In the genomic region with DNA sequence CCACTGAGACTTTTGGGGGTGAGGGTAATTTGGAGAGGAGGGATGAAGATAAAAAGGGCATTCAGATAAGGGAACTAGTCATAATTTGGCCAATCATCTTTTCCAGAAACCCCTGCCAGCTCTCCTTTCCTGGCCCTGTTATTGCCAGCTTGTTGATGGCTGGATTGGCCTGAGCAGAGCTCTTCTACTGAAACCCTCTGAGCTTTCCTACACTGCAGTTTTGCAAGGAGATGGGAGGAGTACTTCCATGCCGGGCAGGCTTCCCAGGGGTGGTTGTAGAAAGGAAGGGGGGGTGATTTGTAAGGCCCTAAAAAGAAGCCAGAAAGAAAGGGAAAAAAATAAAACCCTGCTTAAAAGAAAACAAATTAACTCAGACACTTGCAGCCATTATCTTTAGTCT, we compare ENCODE assay signal across 16 mouse cellular contexts.
DNase-seq lines count a peak whose midpoint lies in the region; ATAC-seq lines count a peak whose summit lies in the region.
"Had no signal": no experiment of that assay in that cellular context is flagged by ENCODE, and none has a peak within 500 bp of the region (broad histone marks: within the 10 kb centered on the region; RNA-seq: fewer than 3 reads in every experiment).

No protein-coding gene starts in this region.

- peak overlapping the region; percentile 65 for H3K27ac ChIP-seq in heart, embryonic 13.5 days (replicated peaks)
- H3K27ac ChIP-seq: embryonic facial prominence, embryonic 12.5 days; hindbrain, embryonic 13.5 days; kidney, embryonic 15.5 days; left cerebral cortex, adult 2 months had no signal

- no peak overlapping the region for H3K9ac ChIP-seq in heart, embryonic 13.5 days
- H3K9ac ChIP-seq: embryonic facial prominence, embryonic 12.5 days; hindbrain, embryonic 13.5 days; kidney, embryonic 15.5 days had no signal

- peaks cover 9% of the 10 kb centered on the region for H3K4me1 ChIP-seq in heart, embryonic 13.5 days
- H3K4me1 ChIP-seq: kidney, embryonic 15.5 days had no signal

- peak; percentile 42 for DNase-seq in adrenal gland, postnatal 14 days
- no peak for DNase-seq in adrenal gland, adult 18-20 months (ENCODE audit: low spot score in 2 of 2)
- peak; percentile 9 for DNase-seq in adrenal gland, postnatal 25 days
- DNase-seq in lung, postnatal 25 days (ENCODE audit: low spot score): peak; percentile 39
- no peak for DNase-seq in cerebellum, adult 9-11 months
- no peak for DNase-seq in right cerebral cortex, adult 2 months (ENCODE audit: low spot score in 2 of 2)
- no peak for DNase-seq in embryo, embryonic 9.5 days (ENCODE audit: extremely low spot score)
- DNase-seq: cerebellum, adult 18-20 months; retina, postnatal 1 day had no signal

- WGBS in heart, embryonic 13.5 days: 42% methylated on average over 1 of the region's 1 CpGs

- no peak overlapping the region for H3K4me3 ChIP-seq in heart, embryonic 13.5 days
- H3K4me3 ChIP-seq: embryonic facial prominence, embryonic 12.5 days; hindbrain, embryonic 13.5 days; kidney, embryonic 15.5 days; left cerebral cortex, adult 2 months had no signal

- no peaks in the 10 kb centered on the region for H3K36me3 ChIP-seq in heart, embryonic 13.5 days
- H3K36me3 ChIP-seq: embryonic facial prominence, embryonic 12.5 days; hindbrain, embryonic 13.5 days; kidney, embryonic 15.5 days had no signal

- no peak for ATAC-seq in heart, embryonic 13.5 days (ENCODE audit: extremely low read depth, insufficient number of reproducible peaks, low FRiP score, low TSS enrichment)
- ATAC-seq: forebrain, embryonic 14.5 days had no signal

- no peaks in the 10 kb centered on the region for H3K9me3 ChIP-seq in heart, embryonic 13.5 days
- H3K9me3 ChIP-seq: embryonic facial prominence, embryonic 12.5 days; hindbrain, embryonic 13.5 days; kidney, embryonic 15.5 days had no signal

- H3K4me2 ChIP-seq in heart, embryonic 13.5 days: no peak overlapping the region
- H3K4me2 ChIP-seq: embryonic facial prominence, embryonic 12.5 days; hindbrain, embryonic 13.5 days; kidney, embryonic 15.5 days; liver, embryonic 11.5 days had no signal

- no peaks in the 10 kb centered on the region for H3K27me3 ChIP-seq in heart, embryonic 13.5 days (replicated peaks)
- H3K27me3 ChIP-seq: embryonic facial prominence, embryonic 12.5 days; hindbrain, embryonic 13.5 days; kidney, embryonic 15.5 days had no signal

Comparison
In these comparisons a context has a peak if more than half of its experiments do, and no peak if none do; other contexts are left out.
1. DNase-seq: peak in adrenal gland, postnatal 14 days (single experiment), adrenal gland, postnatal 25 days (single experiment) and lung, postnatal 25 days (single experiment); none in adrenal gland, adult 18-20 months (0 of 2), cerebellum, adult 9-11 months (single experiment), right cerebral cortex, adult 2 months (0 of 2) and embryo, embryonic 9.5 days (single experiment).